Mouse (Mus musculus): ENCODE data around the gene Zfp563.

GRCm38 (mm10) chr17:33091630-33092029 is 2.5 kb downstream of the Zfp563 start:
- TF ChIP-seq CTCF (IDR thresholded peaks at IDR 0.05; ENCODE audit: low read depth, low read length) (no peak), POLR2A (IDR thresholded peaks at IDR 0.05; ENCODE audit: insufficient read depth, low read length) (no peak), EP300 (IDR thresholded peaks at IDR 0.05; ENCODE audit: insufficient read depth, low read depth, low read length) (no peak)

Measured in ES-Bruce4 (cell line).